Comparison of ENCODE assay signal across 29 mouse cellular contexts in genomic region chr3:81208246-81208645, GRCm38 (mm10).
"Had no signal": no experiment of that assay in that cellular context is flagged by ENCODE, and none has a peak within 500 bp of the region (broad histone marks: within the 10 kb centered on the region; RNA-seq: fewer than 3 reads in every experiment).

No protein-coding gene starts in this region.

- H3K27me3 ChIP-seq: embryonic facial prominence, embryonic 12.5 days; embryonic facial prominence, embryonic 13.5 days; embryonic facial prominence, embryonic 15.5 days; forebrain, embryonic 12.5 days; forebrain, embryonic 13.5 days; forebrain, embryonic 15.5 days had no signal

- H3K36me3 ChIP-seq: embryonic facial prominence, embryonic 15.5 days; forebrain, embryonic 10.5 days; forebrain, embryonic 12.5 days; forebrain, embryonic 15.5 days had no signal

- ATAC-seq: forebrain, embryonic 13.5 days; forebrain, embryonic 14.5 days; forebrain, embryonic 15.5 days; forebrain, embryonic 16.5 days; forebrain, postnatal 0 days had no signal

- H3K4me2 ChIP-seq: embryonic facial prominence, embryonic 12.5 days; embryonic facial prominence, embryonic 13.5 days; embryonic facial prominence, embryonic 15.5 days; forebrain, embryonic 12.5 days; forebrain, embryonic 13.5 days; forebrain, embryonic 15.5 days had no signal

- H3K9me3 ChIP-seq: embryonic facial prominence, embryonic 10.5 days; embryonic facial prominence, embryonic 12.5 days; embryonic facial prominence, embryonic 13.5 days; embryonic facial prominence, embryonic 15.5 days; forebrain, embryonic 10.5 days; forebrain, embryonic 12.5 days; forebrain, embryonic 13.5 days; forebrain, embryonic 15.5 days had no signal

- H3K4me3 ChIP-seq: embryonic facial prominence, embryonic 10.5 days; embryonic facial prominence, embryonic 12.5 days; embryonic facial prominence, embryonic 13.5 days; embryonic facial prominence, embryonic 15.5 days; erythroblast, embryonic 14.5 days; forebrain, embryonic 10.5 days; forebrain, embryonic 12.5 days; forebrain, embryonic 13.5 days; forebrain, embryonic 15.5 days; gastrocnemius, adult 2 months; heart, adult 2 months had no signal

- H3K4me1 ChIP-seq: embryonic facial prominence, embryonic 15.5 days; forebrain, embryonic 12.5 days; forebrain, embryonic 13.5 days had no signal

- DNase-seq: cerebellum, adult 2 months; cerebellum, adult 8-10 months; cerebellum, adult 9-10 months; cerebellum, adult 9-11 months; cerebellum, postnatal 10 days; cerebellum, postnatal 14 days; cerebellum, postnatal 25 days; cerebellum, postnatal 36 days; embryo, embryonic 11 days; forebrain, postnatal 0 days; gastrocnemius, adult 2 months; gastrocnemius, postnatal 10 days; gastrocnemius, postnatal 14 days; gastrocnemius, postnatal 25 days; gastrocnemius, postnatal 36 days; heart, adult 11 months; heart, adult 18-20 months; heart, adult 2 months had no signal

- H3K9ac ChIP-seq: embryonic facial prominence, embryonic 12.5 days; embryonic facial prominence, embryonic 13.5 days; embryonic facial prominence, embryonic 15.5 days; forebrain, embryonic 12.5 days; forebrain, embryonic 13.5 days; forebrain, embryonic 15.5 days; forebrain, postnatal 0 days had no signal

- H3K27ac ChIP-seq: embryonic facial prominence, embryonic 10.5 days; embryonic facial prominence, embryonic 12.5 days; embryonic facial prominence, embryonic 13.5 days; embryonic facial prominence, embryonic 15.5 days; forebrain, embryonic 10.5 days; forebrain, embryonic 12.5 days; forebrain, embryonic 13.5 days; forebrain, embryonic 15.5 days; gastrocnemius, adult 2 months; heart, adult 2 months had no signal
